ENCODE assay signal across 28 mouse cellular contexts in the genomic region with DNA sequence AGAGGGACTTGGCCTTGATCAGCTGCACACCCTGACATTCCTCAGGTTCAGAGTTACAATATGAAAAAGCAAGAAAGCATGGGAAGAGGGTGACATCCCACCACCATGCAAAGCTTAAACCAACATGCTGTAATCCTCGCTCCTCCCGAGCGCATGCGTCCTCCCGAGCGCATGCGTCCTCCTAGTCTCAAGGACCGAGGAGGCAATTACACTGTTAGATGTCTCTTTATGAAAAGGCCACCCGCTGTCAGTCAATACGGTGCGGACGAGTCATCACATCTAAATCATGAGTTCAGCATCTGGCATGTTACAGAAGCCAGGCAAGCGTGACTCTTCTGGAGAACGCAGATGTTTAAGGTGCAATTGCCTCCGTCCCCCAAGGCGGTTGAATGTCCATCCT.
DNase-seq lines count a peak whose midpoint lies in the region; ATAC-seq and TF ChIP-seq lines count a peak whose summit lies in the region.
"Had no signal": no experiment of that assay in that cellular context is flagged by ENCODE, and none has a peak within 500 bp of the region (broad histone marks: within the 10 kb centered on the region; RNA-seq: fewer than 3 reads in every experiment).

No protein-coding gene starts in this region.

- H3K4me2 ChIP-seq in midbrain, embryonic 15.5 days = no peak overlapping the region
- no peak overlapping the region for H3K4me2 ChIP-seq in midbrain, embryonic 13.5 days (replicated peaks)
- H3K4me2 ChIP-seq in hindbrain, postnatal 0 days (ENCODE audit: low read depth, low read length) = no peak overlapping the region
- no peak overlapping the region for H3K4me2 ChIP-seq in neural tube, embryonic 14.5 days (ENCODE audit: low read depth, low read length)
- H3K4me2 ChIP-seq: heart, embryonic 12.5 days; kidney, embryonic 15.5 days; limb, embryonic 13.5 days; liver, embryonic 12.5 days had no signal

- H3K4me3 ChIP-seq in midbrain, embryonic 15.5 days = no peak overlapping the region
- no peak overlapping the region for H3K4me3 ChIP-seq in midbrain, embryonic 13.5 days (replicated peaks)
- no peak overlapping the region for H3K4me3 ChIP-seq in hindbrain, postnatal 0 days (ENCODE audit: low read length)
- H3K4me3 ChIP-seq in neural tube, embryonic 14.5 days (ENCODE audit: low read depth, low read length) = no peak overlapping the region
- H3K4me3 ChIP-seq: heart, adult 2 months; heart, embryonic 12.5 days; kidney, embryonic 15.5 days; left cerebral cortex, adult 2 months; limb, embryonic 13.5 days; liver, embryonic 12.5 days; megakaryocyte, embryonic 14.5 days had no signal

- no peak overlapping the region for H3K27ac ChIP-seq in midbrain, embryonic 15.5 days
- no peak overlapping the region for H3K27ac ChIP-seq in midbrain, embryonic 13.5 days
- H3K27ac ChIP-seq in hindbrain, postnatal 0 days = peak overlapping the region; percentile 32; the same call in 1 of the 2 replicates
- no peak overlapping the region for H3K27ac ChIP-seq in neural tube, embryonic 14.5 days (ENCODE audit: low read depth, low read length)
- H3K27ac ChIP-seq: heart, adult 2 months; kidney, embryonic 15.5 days; left cerebral cortex, adult 2 months; limb, embryonic 13.5 days; liver, embryonic 12.5 days had no signal

- no peak overlapping the region for H3K9ac ChIP-seq in midbrain, embryonic 15.5 days
- no peak overlapping the region for H3K9ac ChIP-seq in midbrain, embryonic 13.5 days (replicated peaks)
- H3K9ac ChIP-seq in hindbrain, postnatal 0 days (replicated peaks; ENCODE audit: low read length) = no peak overlapping the region
- no peak overlapping the region for H3K9ac ChIP-seq in neural tube, embryonic 14.5 days (replicated peaks; ENCODE audit: low read depth, low read length)
- H3K9ac ChIP-seq: heart, embryonic 12.5 days; kidney, embryonic 15.5 days; limb, embryonic 13.5 days; liver, embryonic 12.5 days had no signal

- no peaks in the 10 kb centered on the region for H3K4me1 ChIP-seq in midbrain, embryonic 15.5 days
- H3K4me1 ChIP-seq in midbrain, embryonic 13.5 days (replicated peaks) = no peaks in the 10 kb centered on the region
- no peaks in the 10 kb centered on the region; the same call in 1 of the 2 replicates for H3K4me1 ChIP-seq in hindbrain, postnatal 0 days (ENCODE audit: insufficient read depth, low read length)
- no peaks in the 10 kb centered on the region for H3K4me1 ChIP-seq in neural tube, embryonic 14.5 days (ENCODE audit: control insufficient read depth, insufficient read depth, low read length)

- ATAC-seq in midbrain, embryonic 15.5 days (replicated peaks) = 0 out of 2 replicates have a peak, but pooled peaks have one; percentile 45
- no peak for ATAC-seq in midbrain, embryonic 13.5 days
- no peak; the same call in 1 of the 2 replicates for ATAC-seq in hindbrain, postnatal 0 days
- ATAC-seq in neural tube, embryonic 14.5 days (ENCODE audit: low read depth) = peak; percentile 68
- ATAC-seq: activated CD4-positive, CD25-positive, alpha-beta regulatory T cell, adult 4 months; liver, embryonic 12.5 days; lung, postnatal 0 days had no signal

- WGBS in midbrain, embryonic 15.5 days = 75% methylated on average over 16 of the region's 16 CpGs
- 76% methylated on average over 16 of the region's 16 CpGs for WGBS in midbrain, embryonic 13.5 days
- WGBS in hindbrain, postnatal 0 days = 60% methylated on average over 16 of the region's 16 CpGs
- WGBS in neural tube, embryonic 14.5 days = 39% methylated on average over 16 of the region's 16 CpGs

- peak; percentile 79 for DNase-seq in heart, adult 11 months
- no peak for DNase-seq in heart, adult 18-20 months
- peak; percentile 61 for DNase-seq in hindbrain, postnatal 0 days (ENCODE audit: low spot score)
- no peak for DNase-seq in ovary, postnatal 36 days (ENCODE audit: low spot score)
- DNase-seq: adrenal gland, adult 2 months; adrenal gland, postnatal 36 days; cerebellum, adult 2 months; gastrocnemius, postnatal 25 days; heart, adult 2 months; heart, postnatal 4 days; kidney, adult 18-20 months; kidney, postnatal 25 days; lung, adult 18-20 months; lung, postnatal 4 days; right cerebral cortex, postnatal 4 days; thymus, postnatal 4 days had no signal

- H3K27me3 ChIP-seq in midbrain, embryonic 15.5 days (replicated peaks) = 0 out of 2 replicates have a peak, but pooled peaks cover 3% of the 10 kb centered on the region
- peaks cover 11% of the 10 kb centered on the region; the same call in 1 of the 2 replicates for H3K27me3 ChIP-seq in midbrain, embryonic 13.5 days
- no peaks in the 10 kb centered on the region for H3K27me3 ChIP-seq in hindbrain, postnatal 0 days (ENCODE audit: insufficient read depth, low read length)
- H3K27me3 ChIP-seq in neural tube, embryonic 14.5 days (ENCODE audit: control insufficient read depth, insufficient read depth, low read length) = 0 out of 2 replicates have a peak, but pooled peaks cover 2% of the 10 kb centered on the region
- H3K27me3 ChIP-seq: CH12.LX; kidney, embryonic 15.5 days; liver, embryonic 12.5 days had no signal

- no peaks in the 10 kb centered on the region for H3K36me3 ChIP-seq in midbrain, embryonic 15.5 days (replicated peaks)
- H3K36me3 ChIP-seq in midbrain, embryonic 13.5 days = no peaks in the 10 kb centered on the region
- no peaks in the 10 kb centered on the region for H3K36me3 ChIP-seq in hindbrain, postnatal 0 days (ENCODE audit: insufficient read depth, low read length)
- no peaks in the 10 kb centered on the region for H3K36me3 ChIP-seq in neural tube, embryonic 14.5 days (ENCODE audit: control insufficient read depth, insufficient read depth, low read length)
- H3K36me3 ChIP-seq: heart, embryonic 12.5 days; kidney, embryonic 15.5 days; limb, embryonic 13.5 days; liver, embryonic 12.5 days had no signal

- no peaks in the 10 kb centered on the region for H3K9me3 ChIP-seq in midbrain, embryonic 15.5 days
- H3K9me3 ChIP-seq in midbrain, embryonic 13.5 days = no peaks in the 10 kb centered on the region
- H3K9me3 ChIP-seq in hindbrain, postnatal 0 days (ENCODE audit: low read length) = no peaks in the 10 kb centered on the region
- no peaks in the 10 kb centered on the region for H3K9me3 ChIP-seq in neural tube, embryonic 14.5 days (ENCODE audit: control insufficient read depth, low read length)
- H3K9me3 ChIP-seq: heart, embryonic 12.5 days; kidney, embryonic 15.5 days; limb, embryonic 13.5 days; liver, embryonic 12.5 days; megakaryocyte, embryonic 14.5 days had no signal

- TF ChIP-seq CTCF in hindbrain, postnatal 0 days (IDR thresholded peaks at IDR 0.05; ENCODE audit: low read depth) = no peak

Comparison
In these comparisons a context has a peak if more than half of its experiments do, and no peak if none do; other contexts are left out.
1. DNase-seq: peak in heart, adult 11 months (single experiment) and hindbrain, postnatal 0 days (single experiment); none in heart, adult 18-20 months (0 of 2) and ovary, postnatal 36 days (single experiment).
2. ATAC-seq: peak in midbrain, embryonic 15.5 days (single experiment) and neural tube, embryonic 14.5 days (single experiment); none in midbrain, embryonic 13.5 days (single experiment) and hindbrain, postnatal 0 days (single experiment).